Mouse (Mus musculus) limb, embryonic 11.5 days (tissue): ENCODE data around the gene Sumo1. TPM values are rescaled to one million over a fixed set of nuclear protein-coding genes. Genes with fewer than 3 reads are reported as not detected.
"Not testable (repeated sequence)": the region's sequence is repeated elsewhere in the genome, so short reads cannot be mapped to it uniquely, and the experiment has no call there.

ENCODE experiments used
- ATAC-seq: fragments of 200-750 bp; cut with Nextera tagmentation; 2 replicates; pipeline ENCODE4 v1.8.0; 2017; ENCODE audit warnings: low read depth; ENCODE audit not compliant: insufficient number of reproducible peaks, low FRiP score, low TSS enrichment
- DNase-seq: peaks from one replicate; pipeline ENCODE4 v3.0.0-alpha.2; 2015; ENCODE audit warnings: low spot score
- H3K27ac ChIP-seq: fragments of 300-500 bp; sonication (generic); replicated peaks from 2 replicates; pipeline ENCODE4 v1.5.1; 2014; ENCODE audit warnings: low read depth, mild to moderate bottlenecking, low read length
- H3K27me3 ChIP-seq: fragments of 300-500 bp; sonication (generic); 2 replicates; pipeline ENCODE4 v1.6.1; 2014; ENCODE audit warnings: mild to moderate bottlenecking, low read length, mixed read lengths; ENCODE audit not compliant: control insufficient read depth, insufficient read depth
- H3K36me3 ChIP-seq: fragments of 300-500 bp; sonication (generic); 2 replicates; pipeline ENCODE4 v1.6.1; 2014; ENCODE audit warnings: mild to moderate bottlenecking, low read length, moderate library complexity, mixed read lengths; ENCODE audit not compliant: control insufficient read depth, insufficient read depth
- H3K4me1 ChIP-seq: fragments of 300-500 bp; sonication (generic); 2 replicates; pipeline ENCODE4 v1.6.1; 2014; ENCODE audit warnings: low read length, mixed read lengths; ENCODE audit not compliant: control insufficient read depth, insufficient read depth
- H3K4me2 ChIP-seq: fragments of 300-500 bp; sonication (generic); 2 replicates; pipeline ENCODE4 v1.6.1; 2014; ENCODE audit warnings: low read depth, mild to moderate bottlenecking, moderate library complexity; ENCODE audit not compliant: severe bottlenecking
- H3K4me3 ChIP-seq: fragments of 300-500 bp; sonication (generic); 2 replicates; pipeline ENCODE4 v1.5.1; 2014; ENCODE audit warnings: low read depth, low read length
- H3K9ac ChIP-seq: fragments of 300-500 bp; sonication (generic); 2 replicates; pipeline ENCODE4 v1.6.1; 2014; ENCODE audit warnings: mild to moderate bottlenecking, low read length
- H3K9me3 ChIP-seq: fragments of 300-500 bp; sonication (generic); 2 replicates; pipeline ENCODE4 v1.6.1; 2016; ENCODE audit warnings: low read length; ENCODE audit not compliant: control insufficient read depth
- WGBS: fragments of 180-500 bp; shearing (Covaris S2); extraction: QIAGEN DNeasy Blood & Tissue Kit; methylation state at CpG from one replicate; pipeline ENCODE4 v1.1.7; 2014; 5-methylcytosine and 5-hydroxymethylcytosine counted together
- polyA plus RNA-seq: library from polyadenylated mRNA; unstranded; fragments of >200 nt; fragmentation: Nextera tagmentation; extraction: Ambion mirVana; gene quantifications from 2 replicates; pipeline ENCODE4 v1.2.1, GENCODE M21; 2014

Sumo1 gene
- polyA plus RNA-seq, 1 experiment from 2014 or later: 627 TPM

- ATAC-seq: no peak
- 97% methylated on average over 3 of the region's 3 CpGs for WGBS
- H3K27me3 ChIP-seq: no peaks in the 10 kb centered on the region
- H3K9ac ChIP-seq: no peak overlapping the region
- no peak for DNase-seq
- H3K4me2 ChIP-seq: no peak overlapping the region
- H3K36me3 ChIP-seq: peaks cover 3% of the 10 kb centered on the region; the same call in 1 of the 2 replicates
- no peak overlapping the region for H3K27ac ChIP-seq
- no peaks in the 10 kb centered on the region for H3K9me3 ChIP-seq
- no peak overlapping the region for H3K4me3 ChIP-seq
- H3K4me1 ChIP-seq: no peaks in the 10 kb centered on the region
These were observed 19.3 kb downstream of the Sumo1 start for GRCm38 (mm10) chr1:59651201-59651819.

- H3K4me1 ChIP-seq, ATAC-seq, H3K27me3 ChIP-seq, H3K36me3 ChIP-seq, H3K27ac ChIP-seq, H3K4me3 ChIP-seq, DNase-seq, H3K4me2 ChIP-seq, H3K9me3 ChIP-seq, H3K9ac ChIP-seq: not testable (repeated sequence)
- 92% methylated on average over 2 of the region's 2 CpGs for WGBS
These were observed 24.1 kb downstream of the Sumo1 start for GRCm38 (mm10) chr1:59646502-59646901.

GRCm38 (mm10) chr1:59642488-59642887, 28.1 kb downstream of the Sumo1 start:
- WGBS: 85% methylated on average over 1 of the region's 1 CpGs
- H3K27me3 ChIP-seq: no peaks in the 10 kb centered on the region
- H3K36me3 ChIP-seq: peaks cover 6% of the 10 kb centered on the region; the same call in 1 of the 2 replicates
- H3K4me3 ChIP-seq: no peak overlapping the region
- no peak overlapping the region for H3K4me2 ChIP-seq
- no peak for DNase-seq
- H3K27ac ChIP-seq: no peak overlapping the region
- no peak overlapping the region for H3K9ac ChIP-seq
- ATAC-seq: no peak
- no peaks in the 10 kb centered on the region for H3K9me3 ChIP-seq
- H3K4me1 ChIP-seq: no peaks in the 10 kb centered on the region

GRCm38 (mm10) chr1:59638371-59638770, 32.3 kb downstream of the Sumo1 start:
- Histone ChIP-seq H3K36me3 (peaks cover 4% of the 10 kb centered on the region; the same call in 1 of the 2 replicates), H3K9ac (no peak overlapping the region), H3K27ac (no peak overlapping the region), H3K27me3 (no peaks in the 10 kb centered on the region), H3K4me1 (0 out of 2 replicates have a peak, but pooled peaks cover 3% of the 10 kb centered on the region), H3K9me3 (no peaks in the 10 kb centered on the region), H3K4me2 (no peak overlapping the region), H3K4me3 (no peak overlapping the region)
- ATAC-seq (no peak), DNase-seq (no peak)
- 89% methylated on average over 3 of the region's 3 CpGs for WGBS

GRCm38 (mm10) chr1:59636349-59636748, 34.3 kb downstream of the Sumo1 start:
- H3K27me3 ChIP-seq: no peaks in the 10 kb centered on the region
- H3K4me1 ChIP-seq: 0 out of 2 replicates have a peak, but pooled peaks cover 3% of the 10 kb centered on the region
- DNase-seq (no peak), ATAC-seq (no peak)
- no peak overlapping the region for H3K4me2 ChIP-seq
- no peaks in the 10 kb centered on the region for H3K9me3 ChIP-seq
- H3K36me3 ChIP-seq: no peaks in the 10 kb centered on the region
- no peak overlapping the region for H3K9ac ChIP-seq
- 73% methylated on average over 1 of the region's 1 CpGs for WGBS
- no peak overlapping the region for H3K27ac ChIP-seq
- H3K4me3 ChIP-seq: no peak overlapping the region

GRCm38 (mm10) chr1:59633056-59633455, 37.6 kb downstream of the Sumo1 start:
- Histone ChIP-seq H3K4me3 (no peak overlapping the region), H3K9ac (no peak overlapping the region), H3K9me3 (no peaks in the 10 kb centered on the region), H3K4me2 (no peak overlapping the region), H3K27me3 (no peaks in the 10 kb centered on the region), H3K36me3 (no peaks in the 10 kb centered on the region), H3K27ac (no peak overlapping the region), H3K4me1 (0 out of 2 replicates have a peak, but pooled peaks cover 3% of the 10 kb centered on the region)
- DNase-seq: peak; percentile 35
- ATAC-seq: no peak
- 22% methylated on average over 6 of the region's 6 CpGs for WGBS

- Histone ChIP-seq H3K4me1 (0 out of 2 replicates have a peak, but pooled peaks cover 3% of the 10 kb centered on the region), H3K27me3 (no peaks in the 10 kb centered on the region), H3K4me2 (no peak overlapping the region), H3K36me3 (no peaks in the 10 kb centered on the region), H3K27ac (no peak overlapping the region), H3K9ac (no peak overlapping the region), H3K9me3 (no peaks in the 10 kb centered on the region), H3K4me3 (no peak overlapping the region)
- no peak for DNase-seq
- WGBS: 82% methylated on average over 5 of the region's 5 CpGs
- no peak for ATAC-seq
These were observed 38.5 kb downstream of the Sumo1 start for GRCm38 (mm10) chr1:59631986-59632659.

- H3K36me3 ChIP-seq, ATAC-seq, H3K27ac ChIP-seq, H3K9ac ChIP-seq, DNase-seq, H3K4me3 ChIP-seq, H3K4me2 ChIP-seq, H3K27me3 ChIP-seq, H3K4me1 ChIP-seq, H3K9me3 ChIP-seq: not testable (repeated sequence)
- 80% methylated on average over 6 of the region's 6 CpGs for WGBS
These were observed 40.3 kb downstream of the Sumo1 start for GRCm38 (mm10) chr1:59630356-59630755.
